Mouse (Mus musculus): Measurements from ENCODE around the gene Mical2.

DNA sequence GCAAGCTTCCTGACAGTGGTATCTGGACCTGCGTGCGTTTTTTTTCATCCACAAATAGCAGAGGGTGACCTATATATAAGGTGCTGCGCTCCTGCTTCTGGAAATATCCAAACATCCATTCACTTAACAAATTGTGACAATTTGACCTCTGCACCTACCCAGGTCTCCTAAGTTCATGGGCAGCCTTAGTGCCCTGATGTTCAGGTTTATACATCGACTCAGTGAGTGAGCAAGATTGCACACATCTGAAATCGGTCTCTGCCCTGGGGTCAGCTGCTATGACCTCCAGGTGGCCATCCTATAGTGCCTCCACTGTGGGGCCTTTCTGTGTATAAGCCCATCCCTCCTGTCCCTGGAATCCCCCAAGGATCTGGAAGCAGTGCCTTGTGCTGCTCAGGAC is 32.9 kb upstream of the Mical2 start:
- TF ChIP-seq SIN3A (IDR thresholded peaks at IDR 0.05; ENCODE audit: low read length), result no peak
- no peak for TF ChIP-seq POLR2A (IDR thresholded peaks at IDR 0.05; ENCODE audit: low read depth, low read length)
- no peak for TF ChIP-seq ZNF384 (IDR thresholded peaks at IDR 0.05; ENCODE audit: low read depth, low read length)
- TF ChIP-seq E2F4 (IDR thresholded peaks at IDR 0.05; ENCODE audit: insufficient replicate concordance, low read depth, low read length), result no peak
- TF ChIP-seq MAX (IDR thresholded peaks at IDR 0.05; ENCODE audit: low read length), result no peak
- no peak for TF ChIP-seq USF1 (IDR thresholded peaks at IDR 0.05; ENCODE audit: low read depth, low read length)
- no peak for TF ChIP-seq ZC3H11A (IDR thresholded peaks at IDR 0.05; ENCODE audit: low read depth, low read length)
- TF ChIP-seq CTCF (conservative IDR thresholded peaks at IDR 0.05 in 1 of 2, IDR thresholded peaks at IDR 0.05 in 1 of 2; ENCODE audit: low read depth in 2 of 2, low read length in 2 of 2), result no peak
- no peak for TF ChIP-seq POLR2AphosphoS2 (IDR thresholded peaks at IDR 0.05; ENCODE audit: low read depth, low read length)
- TF ChIP-seq EP300 (IDR thresholded peaks at IDR 0.05; ENCODE audit: low read length), result no peak
- TF ChIP-seq MXI1 (IDR thresholded peaks at IDR 0.05; ENCODE audit: low read depth, low read length), result no peak
- TF ChIP-seq TBP (conservative IDR thresholded peaks at IDR 0.05; ENCODE audit: low read depth, low read length), result no peak
- no peak for TF ChIP-seq NRF1 (IDR thresholded peaks at IDR 0.05; ENCODE audit: low read depth, low read length)
- TF ChIP-seq USF2 (conservative IDR thresholded peaks at IDR 0.05; ENCODE audit: low read depth, low read length), result no peak

All from CH12.LX (cell line).